Mouse (Mus musculus) C2C12 (cell line): ENCODE data around the gene Txndc12.

ENCODE experiments used
- CTCF ChIP-seq: IDR thresholded peaks from one replicate; pipeline ENCODE4 v1.5.1; 2011; ENCODE audit not compliant: control insufficient read depth, insufficient read depth, insufficient read length
- FOSL1 ChIP-seq: IDR thresholded peaks from one replicate; pipeline ENCODE4 v1.8.0; 2011; ENCODE audit warnings: mild to moderate bottlenecking, low read length; ENCODE audit not compliant: poor library complexity, insufficient read depth, severe bottlenecking

DNA sequence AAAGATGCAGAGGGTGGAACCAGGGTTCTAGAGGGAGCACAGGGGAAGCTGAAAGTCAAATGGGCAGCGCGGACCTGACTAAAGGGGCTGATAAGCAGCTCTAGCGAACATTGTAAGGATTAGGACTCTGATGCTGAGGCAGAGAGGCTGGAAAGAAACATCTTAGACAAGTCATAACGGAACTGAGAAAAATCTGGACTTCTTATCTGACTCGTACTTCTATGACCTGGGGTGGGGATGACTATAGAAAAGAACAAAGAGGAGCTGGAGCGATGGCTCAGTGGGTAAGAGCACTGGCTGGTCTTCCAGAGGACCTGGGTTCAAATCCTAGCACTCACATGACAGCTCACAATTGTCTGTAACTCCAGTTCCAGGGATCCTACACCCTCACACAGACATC lies 43.5 kb downstream of the Txndc12 start:
- no peak for TF ChIP-seq CTCF
- TF ChIP-seq FOSL1: no peak
